Mouse (Mus musculus): ENCODE measurements around the gene Sik1.

Sik1 gene

DNA sequence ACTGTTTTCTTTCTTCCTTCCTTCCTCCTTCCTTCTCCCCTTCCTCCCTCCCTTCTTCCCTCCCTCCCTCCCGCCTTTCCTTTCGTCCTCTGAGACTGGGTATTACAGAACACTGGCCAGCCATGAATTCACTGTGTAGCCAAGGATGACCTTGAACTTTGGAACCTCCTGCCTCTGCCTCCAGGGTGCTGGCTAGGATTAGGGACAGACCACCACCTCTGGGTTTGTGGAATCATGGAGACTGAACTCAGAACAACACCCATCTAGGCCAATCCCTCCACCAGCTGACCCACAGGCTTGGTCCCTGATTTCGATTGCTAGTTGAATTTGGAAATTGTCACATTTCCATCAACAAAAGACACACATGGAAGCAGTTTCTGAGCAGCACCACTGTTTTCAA, 49.1 kb downstream of the Sik1 start:
- DNase-seq (ENCODE audit: low read depth), result no peak

DNA sequence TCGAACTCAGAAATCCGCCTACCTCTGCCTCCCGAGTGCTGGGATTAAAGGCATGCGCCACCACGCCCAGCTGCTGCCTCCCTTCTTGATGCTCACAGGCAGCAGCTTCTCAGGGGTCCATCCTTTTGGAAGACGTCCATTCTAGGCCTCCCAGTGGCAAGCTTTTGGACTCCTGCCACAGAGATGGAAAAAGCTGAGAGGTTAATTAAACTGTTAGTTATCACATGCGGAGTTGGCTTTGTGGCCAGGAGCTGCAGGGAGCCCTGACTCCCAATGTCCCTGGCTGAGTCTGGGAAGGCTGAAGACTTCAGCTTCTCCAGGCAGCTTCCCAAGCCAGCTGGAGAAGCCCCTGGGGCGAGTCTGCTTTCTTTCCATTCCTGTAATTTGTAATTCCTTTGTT, 49.6 kb downstream of the Sik1 start:
- no peak for DNase-seq (ENCODE audit: low read depth)

DNA sequence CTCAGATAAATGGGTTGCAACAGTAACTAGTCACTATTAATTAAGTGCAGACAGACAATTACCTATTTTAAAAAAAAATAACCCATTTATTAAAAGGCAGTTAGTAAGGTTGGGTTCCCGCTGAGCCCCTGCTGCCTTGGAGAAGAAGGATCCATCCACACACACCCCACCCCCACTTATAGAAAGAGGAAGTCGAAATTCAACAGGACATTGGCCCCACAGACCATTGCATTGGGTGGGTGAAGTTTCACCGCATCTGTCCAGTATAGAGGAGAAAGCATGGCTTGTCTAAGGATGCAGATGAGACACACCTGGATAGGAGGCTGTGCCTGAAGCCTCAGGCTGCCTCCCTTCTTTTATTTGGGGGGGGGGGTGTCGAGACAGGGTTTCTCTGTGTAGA, 50.0 kb downstream of the Sik1 start:
- DNase-seq (ENCODE audit: low read depth), result no peak

DNA sequence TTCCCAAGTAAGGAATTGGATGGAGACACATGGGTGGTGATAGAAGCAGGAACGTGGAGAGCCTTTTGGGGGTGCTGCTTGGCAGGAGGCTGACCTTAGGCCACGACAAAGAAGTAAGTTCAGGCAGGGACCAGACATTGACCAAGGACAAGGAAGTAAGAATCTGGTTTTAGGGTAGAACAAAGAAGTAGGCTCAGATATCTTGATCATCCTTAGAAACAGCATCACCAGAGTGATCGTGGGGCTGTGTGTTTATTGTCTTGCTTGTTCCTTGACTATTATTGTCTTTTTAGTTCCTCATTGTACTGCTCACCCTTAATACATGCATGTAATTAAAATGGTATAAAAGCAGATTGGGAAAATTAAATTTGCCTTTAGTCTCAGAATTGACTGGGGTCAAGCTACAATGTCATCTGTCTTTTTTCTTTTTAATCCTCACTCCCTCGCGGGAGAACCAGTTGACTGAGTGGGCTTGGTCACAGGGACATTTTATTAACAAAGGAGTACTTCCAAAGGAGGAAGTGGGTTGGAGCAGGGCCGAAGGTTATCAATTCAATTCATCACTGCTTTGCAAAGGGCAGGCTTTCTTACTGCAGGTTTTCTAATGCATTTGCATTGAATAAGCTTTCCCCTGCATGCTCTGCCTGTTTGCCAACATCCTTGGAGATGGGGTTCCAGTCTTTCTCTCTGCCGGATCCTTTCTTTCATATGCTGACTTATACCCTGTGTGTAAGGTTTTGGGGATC, 53.2 kb downstream of the Sik1 start:
- no peak for DNase-seq (ENCODE audit: low read depth)

DNA sequence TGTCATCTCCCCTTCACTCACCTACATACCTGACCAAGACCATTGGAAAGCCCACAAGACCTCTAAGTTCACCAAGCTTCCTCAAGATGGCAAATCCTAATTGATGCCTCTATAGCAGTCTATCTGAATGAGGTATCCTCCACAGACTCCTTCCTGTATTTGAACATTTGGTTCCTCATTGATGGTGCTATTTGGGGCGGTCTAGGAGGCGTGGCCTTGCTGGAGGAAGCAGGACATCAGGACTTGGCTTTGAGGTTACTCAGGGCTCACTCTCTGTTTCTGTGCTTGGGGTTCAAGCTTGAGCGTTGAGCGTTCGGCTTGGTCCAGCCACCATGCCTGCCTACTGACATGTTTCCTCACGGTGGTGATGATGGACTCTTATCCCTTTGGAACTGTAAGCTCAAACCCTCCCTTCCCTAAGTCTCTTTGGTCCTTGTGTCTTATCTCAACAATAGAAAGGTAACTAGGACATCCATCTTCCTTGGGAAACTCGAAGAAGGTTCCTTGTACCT, 54.7 kb downstream of the Sik1 start:
- no peak for DNase-seq (ENCODE audit: low read depth)

DNA sequence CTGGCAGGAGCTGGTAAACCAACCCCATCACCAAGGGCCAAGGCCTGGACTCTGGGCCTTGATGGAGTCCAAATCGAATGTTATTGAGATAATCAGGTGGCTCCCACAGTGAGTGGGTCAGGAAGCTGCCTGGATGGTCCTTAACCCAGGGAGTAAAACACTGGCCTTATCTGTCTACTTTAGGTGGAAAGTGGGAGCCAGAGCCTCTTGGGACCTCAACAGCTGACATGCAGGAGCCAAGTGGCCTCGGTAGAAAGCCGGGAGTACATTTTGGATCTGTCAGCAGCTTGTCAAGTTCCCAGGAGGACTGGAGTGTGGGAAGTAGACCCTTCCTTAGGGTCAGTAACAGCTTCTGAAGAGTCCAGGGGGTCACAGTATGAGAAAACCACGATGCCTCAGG, 59.7 kb downstream of the Sik1 start:
- no peak for DNase-seq (ENCODE audit: low read depth)
